Mouse (Mus musculus) small intestine, adult 2 months (tissue): ENCODE results near the gene D17H6S53E.

Experiments used
- CTCF ChIP-seq: fragments of 200-500 bp; IDR thresholded peaks from 2 replicates; pipeline ENCODE4 v1.5.1; 2012; ENCODE audit warnings: low read depth, mild to moderate bottlenecking, control low read depth, inconsistent platforms, low read length, moderate library complexity, mixed read lengths; ENCODE audit not compliant: insufficient replicate concordance, insufficient read length; ENCODE audit errors: extremely low read depth
- POLR2A ChIP-seq: fragments of 200-500 bp; IDR thresholded peaks from 2 replicates; pipeline ENCODE4 v1.6.1; 2012; ENCODE audit warnings: low read depth, mild to moderate bottlenecking, control low read depth, inconsistent platforms, low read length, moderate library complexity

GRCm38 (mm10) chr17:35133517-35133916, 7.3 kb downstream of the D17H6S53E start:
- TF ChIP-seq POLR2A = no peak
- TF ChIP-seq CTCF = no peak
